Mouse (Mus musculus) inflammation-experienced regulatory T-cells, adult 6 months (primary cell): ENCODE results near the gene Gnat1. TPM values are rescaled to one million over a fixed set of nuclear protein-coding genes. Genes with fewer than 3 reads are reported as not detected.

Source experiments
- ATAC-seq: one replicate; pipeline ENCODE4 v1.8.0; 2017
- polyA plus RNA-seq, 3 experiments: library from polyadenylated mRNA; unstranded; fragments of 100-300 nt; shearing (Covaris generic); gene quantifications; one replicate each; pipeline ENCODE4 v1.2.1; 2017

The Gnat1 gene
- polyA plus RNA-seq, 3 experiments from 2014 or later = 0.58 to 1.1 TPM; not detected in 1

GRCm38 (mm10) chr9:107700114-107700571 lies 20.6 kb upstream of the Gnat1 start:
- ATAC-seq = no peak

GRCm38 (mm10) chr9:107699376-107699980 lies 20.0 kb upstream of the Gnat1 start:
- ATAC-seq = no peak

- ATAC-seq = no peak
Observed at GRCm38 (mm10) chr9:107698611-107699190, 19.2 kb upstream of the Gnat1 start.

GRCm38 (mm10) chr9:107697811-107698521 lies 18.5 kb upstream of the Gnat1 start:
- no peak for ATAC-seq

GRCm38 (mm10) chr9:107696845-107697610 lies 17.5 kb upstream of the Gnat1 start:
- ATAC-seq = no peak

GRCm38 (mm10) chr9:107696106-107696479 lies 16.6 kb upstream of the Gnat1 start:
- ATAC-seq = no peak

GRCm38 (mm10) chr9:107695441-107696105 lies 16.1 kb upstream of the Gnat1 start:
- ATAC-seq = no peak

GRCm38 (mm10) chr9:107694627-107695026 lies 15.1 kb upstream of the Gnat1 start:
- no peak for ATAC-seq

GRCm38 (mm10) chr9:107693433-107693987 lies 14.0 kb upstream of the Gnat1 start:
- ATAC-seq = no peak

GRCm38 (mm10) chr9:107692785-107693184 lies 13.3 kb upstream of the Gnat1 start:
- ATAC-seq = no peak

GRCm38 (mm10) chr9:107690391-107690790 lies 10.9 kb upstream of the Gnat1 start:
- no peak for ATAC-seq

GRCm38 (mm10) chr9:107688939-107689338 lies 9.4 kb upstream of the Gnat1 start:
- ATAC-seq = no peak

GRCm38 (mm10) chr9:107688415-107688814 lies 8.9 kb upstream of the Gnat1 start:
- ATAC-seq = no peak

- no peak for ATAC-seq
Observed at GRCm38 (mm10) chr9:107685231-107685981, 5.9 kb upstream of the Gnat1 start.

GRCm38 (mm10) chr9:107682405-107682804 lies 2.9 kb upstream of the Gnat1 start:
- ATAC-seq = no peak

GRCm38 (mm10) chr9:107678861-107679260 lies 651 bp downstream of the Gnat1 start:
- no peak for ATAC-seq

- ATAC-seq = peak; percentile 39
Observed at GRCm38 (mm10) chr9:107677819-107678526, 1.5 kb downstream of the Gnat1 start.

GRCm38 (mm10) chr9:107677091-107677784 lies 2.3 kb downstream of the Gnat1 start:
- ATAC-seq = peak; percentile 48

GRCm38 (mm10) chr9:107676302-107676701 lies 3.2 kb downstream of the Gnat1 start:
- ATAC-seq = no peak

GRCm38 (mm10) chr9:107675671-107676301 lies 3.7 kb downstream of the Gnat1 start:
- ATAC-seq = peak; percentile 61
